In genomic region chr10:48872978-48873377, GRCm38 (mm10) we compare ENCODE assay signal across 19 mouse cellular contexts.
DNase-seq lines count a peak whose midpoint lies in the region; ATAC-seq lines count a peak whose summit lies in the region.
"Had no signal": no experiment of that assay in that cellular context is flagged by ENCODE, and none has a peak within 500 bp of the region (broad histone marks: within the 10 kb centered on the region; RNA-seq: fewer than 3 reads in every experiment).

No protein-coding gene starts in this region.

- DNase-seq in frontal cortex, postnatal 25 days (ENCODE audit: low spot score in 2 of 2) = no peak
- DNase-seq in left cerebral cortex, adult 11 months (ENCODE audit: low spot score) = peak; percentile 8
- no peak for DNase-seq in left cerebral cortex, postnatal 10 days (ENCODE audit: extremely low spot score in 1 of 2, low spot score in 2 of 2)
- peak; percentile 7 for DNase-seq in right cerebral cortex, adult 18-20 months
- DNase-seq in right cerebral cortex, postnatal 25 days = no peak
- DNase-seq in Muller cell, postnatal 12 days (ENCODE audit: inconsistent ontology term) = no peak
- DNase-seq: adrenal gland, adult 2 months; adrenal gland, postnatal 10 days; adrenal gland, postnatal 25 days; B cell, adult 2 months; cerebellum, adult 11-12 months; cerebellum, adult 2 months; cerebellum, adult 9-10 months; cerebellum, postnatal 10 days; cerebellum, postnatal 25 days had no signal

- peak; percentile 98 for ATAC-seq in frontal cortex, adult (ENCODE audit: low TSS enrichment)
- ATAC-seq: CD4-positive, CD25-positive, alpha-beta regulatory T cell, adult 4 months; forebrain, embryonic 13.5 days; forebrain, embryonic 15.5 days had no signal

- intact Hi-C loops in left cerebral cortex, postnatal 10 days (cut with DNase I) = no loop called here

Comparison
In these comparisons a context has a peak if more than half of its experiments do, and no peak if none do; other contexts are left out.
1. DNase-seq: peak in left cerebral cortex, adult 11 months (single experiment) and right cerebral cortex, adult 18-20 months (single experiment); none in frontal cortex, postnatal 25 days (0 of 2), left cerebral cortex, postnatal 10 days (0 of 2), right cerebral cortex, postnatal 25 days (single experiment) and Muller cell, postnatal 12 days (single experiment).